Mouse (Mus musculus): Measurements from ENCODE around the gene Sorcs1. TPM values are rescaled to one million over a fixed set of nuclear protein-coding genes. Genes with fewer than 3 reads are reported as not detected.

Sorcs1 gene
- polyA plus RNA-seq, 1 experiment: not detected

- Histone ChIP-seq H3K36me3 (ENCODE audit: control insufficient read depth) (no peaks in the 10 kb centered on the region), H3K4me1 (ENCODE audit: control insufficient read depth) (no peaks in the 10 kb centered on the region), H3K4me3 (replicated peaks) (no peak overlapping the region), H3K27me3 (ENCODE audit: control insufficient read depth) (no peaks in the 10 kb centered on the region), H3K9me3 (ENCODE audit: control insufficient read depth, low read length) (0 out of 2 replicates have a peak, but pooled peaks cover 2% of the 10 kb centered on the region)
- TF ChIP-seq GATA1 (IDR thresholded peaks at IDR 0.05; ENCODE audit: low read length) (no peak), TAL1 (IDR thresholded peaks at IDR 0.05; ENCODE audit: low read length) (no peak)
Measured at GRCm38 (mm10) chr19:50515059-50515673, 163.3 kb downstream of the Sorcs1 start.

GRCm38 (mm10) chr19:50514309-50514830 lies 164.1 kb downstream of the Sorcs1 start:
- TF ChIP-seq GATA1 (IDR thresholded peaks at IDR 0.05; ENCODE audit: low read length) (no peak), TAL1 (IDR thresholded peaks at IDR 0.05; ENCODE audit: low read length) (no peak)
- Histone ChIP-seq H3K9me3 (ENCODE audit: control insufficient read depth, low read length) (0 out of 2 replicates have a peak, but pooled peaks cover 2% of the 10 kb centered on the region), H3K27me3 (ENCODE audit: control insufficient read depth) (no peaks in the 10 kb centered on the region), H3K4me1 (ENCODE audit: control insufficient read depth) (no peaks in the 10 kb centered on the region), H3K4me3 (replicated peaks) (no peak overlapping the region), H3K36me3 (ENCODE audit: control insufficient read depth) (no peaks in the 10 kb centered on the region)

GRCm38 (mm10) chr19:50502816-50503215 lies 175.6 kb downstream of the Sorcs1 start:
- TF ChIP-seq GATA1 (IDR thresholded peaks at IDR 0.05; ENCODE audit: low read length) (no peak), TAL1 (IDR thresholded peaks at IDR 0.05; ENCODE audit: low read length) (no peak)
- no peaks in the 10 kb centered on the region for H3K36me3 ChIP-seq (ENCODE audit: control insufficient read depth)

GRCm38 (mm10) chr19:50491121-50491520 lies 187.3 kb downstream of the Sorcs1 start:
- Histone ChIP-seq H3K4me1 (ENCODE audit: control insufficient read depth) (no peaks in the 10 kb centered on the region), H3K9me3 (ENCODE audit: control insufficient read depth, low read length) (0 out of 2 replicates have a peak, but pooled peaks cover 2% of the 10 kb centered on the region)
- TF ChIP-seq GATA1 (IDR thresholded peaks at IDR 0.05; ENCODE audit: low read length): no peak
- TF ChIP-seq TAL1 (IDR thresholded peaks at IDR 0.05; ENCODE audit: low read length): no peak

More at GRCm38 (mm10) chr19:50502816-50503215, 175.6 kb downstream of the Sorcs1 start:
- Histone ChIP-seq H3K4me1 (ENCODE audit: control insufficient read depth) (no peaks in the 10 kb centered on the region), H3K9me3 (ENCODE audit: control insufficient read depth, low read length) (peaks cover 3% of the 10 kb centered on the region; the same call in 1 of the 2 replicates), H3K27me3 (ENCODE audit: control insufficient read depth) (no peaks in the 10 kb centered on the region), H3K4me3 (replicated peaks) (no peak overlapping the region)

GRCm38 (mm10) chr19:50490721-50491120 lies 187.7 kb downstream of the Sorcs1 start:
- no peak overlapping the region for H3K4me3 ChIP-seq (replicated peaks)
- 0 out of 2 replicates have a peak, but pooled peaks cover 2% of the 10 kb centered on the region for H3K9me3 ChIP-seq (ENCODE audit: control insufficient read depth, low read length)
- no peaks in the 10 kb centered on the region for H3K4me1 ChIP-seq (ENCODE audit: control insufficient read depth)
- H3K36me3 ChIP-seq (ENCODE audit: control insufficient read depth): no peaks in the 10 kb centered on the region
- no peaks in the 10 kb centered on the region for H3K27me3 ChIP-seq (ENCODE audit: control insufficient read depth)
- no peak for TF ChIP-seq TAL1 (IDR thresholded peaks at IDR 0.05; ENCODE audit: low read length)
- no peak for TF ChIP-seq GATA1 (IDR thresholded peaks at IDR 0.05; ENCODE audit: low read length)

More at GRCm38 (mm10) chr19:50491121-50491520, 187.3 kb downstream of the Sorcs1 start:
- Histone ChIP-seq H3K36me3 (ENCODE audit: control insufficient read depth) (no peaks in the 10 kb centered on the region), H3K27me3 (ENCODE audit: control insufficient read depth) (no peaks in the 10 kb centered on the region), H3K4me3 (replicated peaks) (no peak overlapping the region)

- no peaks in the 10 kb centered on the region for H3K36me3 ChIP-seq (ENCODE audit: control insufficient read depth)
- H3K4me1 ChIP-seq (ENCODE audit: control insufficient read depth): no peaks in the 10 kb centered on the region
- H3K4me3 ChIP-seq (replicated peaks): no peak overlapping the region
- H3K9me3 ChIP-seq (ENCODE audit: control insufficient read depth, low read length): 0 out of 2 replicates have a peak, but pooled peaks cover 2% of the 10 kb centered on the region
- TF ChIP-seq TAL1 (IDR thresholded peaks at IDR 0.05; ENCODE audit: low read length): no peak
- TF ChIP-seq GATA1 (IDR thresholded peaks at IDR 0.05; ENCODE audit: low read length): no peak
- H3K27me3 ChIP-seq (ENCODE audit: control insufficient read depth): no peaks in the 10 kb centered on the region
Measured at GRCm38 (mm10) chr19:50489786-50490185, 188.7 kb downstream of the Sorcs1 start.

- Histone ChIP-seq H3K4me3 (replicated peaks) (no peak overlapping the region), H3K9me3 (ENCODE audit: control insufficient read depth, low read length) (0 out of 2 replicates have a peak, but pooled peaks cover 2% of the 10 kb centered on the region), H3K4me1 (ENCODE audit: control insufficient read depth) (no peaks in the 10 kb centered on the region), H3K27me3 (ENCODE audit: control insufficient read depth) (no peaks in the 10 kb centered on the region), H3K36me3 (ENCODE audit: control insufficient read depth) (no peaks in the 10 kb centered on the region)
- TF ChIP-seq GATA1 (IDR thresholded peaks at IDR 0.05; ENCODE audit: low read length) (no peak), TAL1 (IDR thresholded peaks at IDR 0.05; ENCODE audit: low read length) (no peak)
Measured at GRCm38 (mm10) chr19:50488421-50488820, 190.0 kb downstream of the Sorcs1 start.

- H3K4me3 ChIP-seq (replicated peaks): no peak overlapping the region
- TF ChIP-seq TAL1 (IDR thresholded peaks at IDR 0.05; ENCODE audit: low read length) (no peak), GATA1 (IDR thresholded peaks at IDR 0.05; ENCODE audit: low read length) (no peak)
Measured at GRCm38 (mm10) chr19:50487768-50488167, 190.7 kb downstream of the Sorcs1 start.

GRCm38 (mm10) chr19:50486345-50486744 lies 192.1 kb downstream of the Sorcs1 start:
- no peaks in the 10 kb centered on the region for H3K36me3 ChIP-seq (ENCODE audit: control insufficient read depth)
- H3K9me3 ChIP-seq (ENCODE audit: control insufficient read depth, low read length): 0 out of 2 replicates have a peak, but pooled peaks cover 4% of the 10 kb centered on the region
- no peak for TF ChIP-seq GATA1 (IDR thresholded peaks at IDR 0.05; ENCODE audit: low read length)
- TF ChIP-seq TAL1 (IDR thresholded peaks at IDR 0.05; ENCODE audit: low read length): no peak
- no peak overlapping the region for H3K4me3 ChIP-seq (replicated peaks)
- H3K27me3 ChIP-seq (ENCODE audit: control insufficient read depth): no peaks in the 10 kb centered on the region
- H3K4me1 ChIP-seq (ENCODE audit: control insufficient read depth): no peaks in the 10 kb centered on the region

More at GRCm38 (mm10) chr19:50487768-50488167, 190.7 kb downstream of the Sorcs1 start:
- no peaks in the 10 kb centered on the region for H3K27me3 ChIP-seq (ENCODE audit: control insufficient read depth)
- 0 out of 2 replicates have a peak, but pooled peaks cover 2% of the 10 kb centered on the region for H3K9me3 ChIP-seq (ENCODE audit: control insufficient read depth, low read length)
- H3K4me1 ChIP-seq (ENCODE audit: control insufficient read depth): no peaks in the 10 kb centered on the region
- no peaks in the 10 kb centered on the region for H3K36me3 ChIP-seq (ENCODE audit: control insufficient read depth)

Data from erythroblast, embryonic 14.5 days (primary cell).